Mouse (Mus musculus) stomach, embryonic 15.5 days (tissue): ENCODE measurements at regions not wholly inside any gene's neighbourhood (a gene's known extent, or its start where the extent isn't known, plus 50 kb on each side); places are given as distances from the start of the nearest gene placed in this dataset.

Source experiments
- ATAC-seq: fragments of 200-750 bp; cut with Nextera tagmentation; 2 replicates; pipeline ENCODE4 v1.8.0; 2017; ENCODE audit warnings: low read depth, moderate number of reproducible peaks, moderate TSS enrichment; ENCODE audit not compliant: insufficient read depth, low FRiP score
- H3K27ac ChIP-seq: fragments of 300-500 bp; sonication (generic); 2 replicates; pipeline ENCODE4 v1.5.1; 2015; ENCODE audit warnings: mild to moderate bottlenecking, inconsistent platforms
- H3K27me3 ChIP-seq: fragments of 300-500 bp; sonication (generic); replicated peaks from 2 replicates; pipeline ENCODE4 v1.6.1; 2015; ENCODE audit warnings: inconsistent platforms
- H3K36me3 ChIP-seq: fragments of 300-500 bp; sonication (generic); 2 replicates; pipeline ENCODE4 v1.6.1; 2015; ENCODE audit warnings: inconsistent platforms
- H3K4me1 ChIP-seq: fragments of 300-500 bp; sonication (generic); 2 replicates; pipeline ENCODE4 v1.6.1; 2015; ENCODE audit warnings: inconsistent platforms
- H3K4me2 ChIP-seq: fragments of 300-500 bp; sonication (generic); 2 replicates; pipeline ENCODE4 v1.6.1; 2015; ENCODE audit warnings: mild to moderate bottlenecking, inconsistent platforms
- H3K4me3 ChIP-seq: fragments of 300-500 bp; sonication (generic); replicated peaks from 2 replicates; pipeline ENCODE4 v1.5.1; 2015; ENCODE audit warnings: inconsistent platforms
- H3K9ac ChIP-seq: fragments of 300-500 bp; sonication (generic); 2 replicates; pipeline ENCODE4 v1.6.1; 2015; ENCODE audit warnings: inconsistent platforms
- H3K9me3 ChIP-seq: fragments of 300-500 bp; sonication (generic); 2 replicates; pipeline ENCODE4 v1.6.1; 2016; ENCODE audit warnings: inconsistent platforms
- WGBS: fragments of 180-500 bp; shearing (Covaris S2); methylation state at CpG from one replicate; pipeline ENCODE4 v1.1.7; 2015; 5-methylcytosine and 5-hydroxymethylcytosine counted together

- no peak overlapping the region for H3K27ac ChIP-seq
- ATAC-seq: no peak
Measured at GRCm38 (mm10) chr2:75510223-75510622, 148.8 kb upstream of the Hnrnpa3 start.

GRCm38 (mm10) chr2:75512422-75513170, 146.5 kb upstream of the Hnrnpa3 start:
- Histone ChIP-seq H3K4me1 (no peaks in the 10 kb centered on the region), H3K4me2 (no peak overlapping the region), H3K36me3 (no peaks in the 10 kb centered on the region), H3K27ac (no peak overlapping the region), H3K27me3 (no peaks in the 10 kb centered on the region), H3K9me3 (no peaks in the 10 kb centered on the region), H3K9ac (no peak overlapping the region), H3K4me3 (no peak overlapping the region)
- 64% methylated on average over 8 of the region's 8 CpGs for WGBS
- ATAC-seq: no peak

More at GRCm38 (mm10) chr2:75510223-75510622, 148.8 kb upstream of the Hnrnpa3 start:
- no peaks in the 10 kb centered on the region for H3K9me3 ChIP-seq
- WGBS: 49% methylated on average over 4 of the region's 4 CpGs
- no peak overlapping the region for H3K4me2 ChIP-seq
- no peaks in the 10 kb centered on the region for H3K27me3 ChIP-seq
- no peak overlapping the region for H3K9ac ChIP-seq
- H3K4me3 ChIP-seq: no peak overlapping the region
- H3K4me1 ChIP-seq: no peaks in the 10 kb centered on the region
- H3K36me3 ChIP-seq: no peaks in the 10 kb centered on the region

GRCm38 (mm10) chr2:75514171-75514570, 144.9 kb upstream of the Hnrnpa3 start:
- Histone ChIP-seq H3K36me3 (no peaks in the 10 kb centered on the region), H3K4me3 (no peak overlapping the region), H3K9me3 (no peaks in the 10 kb centered on the region), H3K27me3 (no peaks in the 10 kb centered on the region), H3K9ac (no peak overlapping the region), H3K4me1 (no peaks in the 10 kb centered on the region), H3K27ac (no peak overlapping the region), H3K4me2 (no peak overlapping the region)
- 66% methylated on average over 6 of the region's 6 CpGs for WGBS
- no peak for ATAC-seq

GRCm38 (mm10) chr2:75516223-75516622, 142.8 kb upstream of the Hnrnpa3 start:
- 50% methylated on average over 11 of the region's 11 CpGs for WGBS

GRCm38 (mm10) chr2:75517096-75517495, 142.0 kb upstream of the Hnrnpa3 start:
- WGBS: 81% methylated on average over 3 of the region's 3 CpGs
- H3K4me1 ChIP-seq: no peaks in the 10 kb centered on the region
- H3K36me3 ChIP-seq: no peaks in the 10 kb centered on the region
- H3K4me2 ChIP-seq: no peak overlapping the region
- H3K27me3 ChIP-seq: no peaks in the 10 kb centered on the region
- H3K27ac ChIP-seq: no peak overlapping the region
- H3K4me3 ChIP-seq: no peak overlapping the region
- H3K9me3 ChIP-seq: no peaks in the 10 kb centered on the region
- no peak for ATAC-seq
- no peak overlapping the region for H3K9ac ChIP-seq

More at GRCm38 (mm10) chr2:75516223-75516622, 142.8 kb upstream of the Hnrnpa3 start:
- Histone ChIP-seq H3K27ac (no peak overlapping the region), H3K4me3 (no peak overlapping the region), H3K36me3 (no peaks in the 10 kb centered on the region), H3K4me1 (no peaks in the 10 kb centered on the region), H3K9ac (no peak overlapping the region), H3K27me3 (no peaks in the 10 kb centered on the region), H3K4me2 (no peak overlapping the region), H3K9me3 (no peaks in the 10 kb centered on the region)
- ATAC-seq: no peak

- Histone ChIP-seq H3K27me3 (no peaks in the 10 kb centered on the region), H3K36me3 (no peaks in the 10 kb centered on the region), H3K27ac (no peak overlapping the region), H3K4me3 (no peak overlapping the region), H3K4me1 (no peaks in the 10 kb centered on the region), H3K9ac (no peak overlapping the region), H3K9me3 (no peaks in the 10 kb centered on the region), H3K4me2 (no peak overlapping the region)
- no peak for ATAC-seq
- WGBS: 65% methylated on average over 1 of the region's 1 CpGs
Measured at GRCm38 (mm10) chr2:75518607-75519006, 140.5 kb upstream of the Hnrnpa3 start.

GRCm38 (mm10) chr2:75525562-75525961, 133.5 kb upstream of the Hnrnpa3 start:
- Histone ChIP-seq H3K9ac (no peak overlapping the region), H3K27ac (no peak overlapping the region), H3K36me3 (no peaks in the 10 kb centered on the region), H3K27me3 (no peaks in the 10 kb centered on the region), H3K9me3 (no peaks in the 10 kb centered on the region), H3K4me1 (no peaks in the 10 kb centered on the region), H3K4me3 (no peak overlapping the region), H3K4me2 (no peak overlapping the region)
- 31% methylated on average over 3 of the region's 3 CpGs for WGBS
- ATAC-seq: peak; percentile 22; the same call in 1 of the 2 replicates

GRCm38 (mm10) chr2:75528706-75529105, 130.4 kb upstream of the Hnrnpa3 start:
- no peak for ATAC-seq
- WGBS: 70% methylated on average over 2 of the region's 2 CpGs
- H3K36me3 ChIP-seq: no peaks in the 10 kb centered on the region
- no peak overlapping the region for H3K27ac ChIP-seq
- H3K4me1 ChIP-seq: no peaks in the 10 kb centered on the region
- H3K9me3 ChIP-seq: no peaks in the 10 kb centered on the region
- no peaks in the 10 kb centered on the region for H3K27me3 ChIP-seq
- no peak overlapping the region for H3K4me2 ChIP-seq
- no peak overlapping the region for H3K9ac ChIP-seq
- H3K4me3 ChIP-seq: no peak overlapping the region

- no peak overlapping the region for H3K4me2 ChIP-seq
- no peaks in the 10 kb centered on the region for H3K27me3 ChIP-seq
- no peak overlapping the region for H3K27ac ChIP-seq
- WGBS: 38% methylated on average over 4 of the region's 4 CpGs
- no peaks in the 10 kb centered on the region for H3K9me3 ChIP-seq
- no peak for ATAC-seq
- H3K4me3 ChIP-seq: no peak overlapping the region
- no peaks in the 10 kb centered on the region for H3K36me3 ChIP-seq
- no peaks in the 10 kb centered on the region for H3K4me1 ChIP-seq
- no peak overlapping the region for H3K9ac ChIP-seq
Measured at GRCm38 (mm10) chr2:75538114-75538513, 120.9 kb upstream of the Hnrnpa3 start.

GRCm38 (mm10) chr2:75539726-75540125, 119.3 kb upstream of the Hnrnpa3 start:
- no peak overlapping the region for H3K27ac ChIP-seq
- no peak overlapping the region for H3K9ac ChIP-seq
- no peaks in the 10 kb centered on the region for H3K36me3 ChIP-seq
- no peak for ATAC-seq
- H3K9me3 ChIP-seq: no peaks in the 10 kb centered on the region
- H3K27me3 ChIP-seq: no peaks in the 10 kb centered on the region
- no peak overlapping the region for H3K4me3 ChIP-seq
- no peak overlapping the region for H3K4me2 ChIP-seq
- H3K4me1 ChIP-seq: no peaks in the 10 kb centered on the region
- WGBS: 88% methylated on average over 6 of the region's 6 CpGs

GRCm38 (mm10) chr2:75542331-75542730, 116.7 kb upstream of the Hnrnpa3 start:
- H3K9ac ChIP-seq: no peak overlapping the region
- no peak overlapping the region for H3K4me2 ChIP-seq
- no peak overlapping the region for H3K4me3 ChIP-seq
- no peaks in the 10 kb centered on the region for H3K27me3 ChIP-seq
- no peak overlapping the region for H3K27ac ChIP-seq
- ATAC-seq: no peak
- no peaks in the 10 kb centered on the region for H3K4me1 ChIP-seq
- 63% methylated on average over 5 of the region's 5 CpGs for WGBS
- H3K36me3 ChIP-seq: no peaks in the 10 kb centered on the region
- H3K9me3 ChIP-seq: no peaks in the 10 kb centered on the region

GRCm38 (mm10) chr2:75542781-75543180, 116.3 kb upstream of the Hnrnpa3 start:
- H3K4me1 ChIP-seq: no peaks in the 10 kb centered on the region
- no peaks in the 10 kb centered on the region for H3K36me3 ChIP-seq
- H3K27me3 ChIP-seq: no peaks in the 10 kb centered on the region
- WGBS: 48% methylated on average over 5 of the region's 5 CpGs
- H3K9me3 ChIP-seq: no peaks in the 10 kb centered on the region
- no peak overlapping the region for H3K9ac ChIP-seq
- H3K4me2 ChIP-seq: no peak overlapping the region
- no peak overlapping the region for H3K27ac ChIP-seq
- ATAC-seq: no peak
- no peak overlapping the region for H3K4me3 ChIP-seq

GRCm38 (mm10) chr2:75545971-75546370, 113.1 kb upstream of the Hnrnpa3 start:
- 79% methylated on average over 7 of the region's 7 CpGs for WGBS
- H3K4me1 ChIP-seq: no peaks in the 10 kb centered on the region
- H3K4me3 ChIP-seq: no peak overlapping the region
- no peak overlapping the region for H3K4me2 ChIP-seq
- no peak for ATAC-seq
- no peak overlapping the region for H3K27ac ChIP-seq
- H3K36me3 ChIP-seq: no peaks in the 10 kb centered on the region
- no peak overlapping the region for H3K9ac ChIP-seq
- H3K9me3 ChIP-seq: no peaks in the 10 kb centered on the region
- no peaks in the 10 kb centered on the region for H3K27me3 ChIP-seq
